Mouse (Mus musculus): ENCODE measurements at regions not wholly inside any gene's neighbourhood (a gene's known extent, or its start where the extent isn't known, plus 50 kb on each side); places are given as distances from the start of the nearest gene placed in this dataset.

DNA sequence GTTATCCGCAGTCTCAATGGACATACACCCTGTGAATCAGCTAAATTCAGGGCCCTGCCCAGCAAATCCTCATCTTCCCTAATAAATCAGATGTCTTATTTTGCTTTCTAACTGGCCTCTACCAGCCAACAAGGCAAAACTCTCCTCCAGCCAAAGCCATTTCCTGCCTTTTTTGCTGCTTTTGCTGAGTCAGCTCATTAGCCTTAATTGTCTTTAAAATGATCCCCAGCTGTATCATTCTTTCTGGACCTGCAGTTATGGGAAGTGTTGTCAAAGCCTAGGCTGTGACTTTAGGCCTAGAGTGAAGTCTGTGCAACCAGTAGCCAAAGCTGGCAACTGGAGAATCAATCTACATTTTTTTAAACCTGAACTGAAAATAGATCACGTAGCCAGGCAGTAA lies 81.4 kb downstream of the Mtpn start:
- no peaks in the 10 kb centered on the region for H3K27me3 ChIP-seq (ENCODE audit: insufficient read depth, low read length)
- peaks cover 56% of the 10 kb centered on the region for H3K9me3 ChIP-seq (ENCODE audit: low read length)
- H3K4me1 ChIP-seq (replicated peaks; ENCODE audit: low read depth, low read length), result no peaks in the 10 kb centered on the region
- H3K36me3 ChIP-seq (ENCODE audit: insufficient read depth, low read length), result no peaks in the 10 kb centered on the region
- TF ChIP-seq CTCF (conservative IDR thresholded peaks at IDR 0.05; ENCODE audit: low read length) (no peak), NANOG (IDR thresholded peaks at IDR 0.05; ENCODE audit: borderline replicate concordance, low read length) (no peak)
- H3K4me3 ChIP-seq (replicated peaks; ENCODE audit: low read length), result no peak overlapping the region

DNA sequence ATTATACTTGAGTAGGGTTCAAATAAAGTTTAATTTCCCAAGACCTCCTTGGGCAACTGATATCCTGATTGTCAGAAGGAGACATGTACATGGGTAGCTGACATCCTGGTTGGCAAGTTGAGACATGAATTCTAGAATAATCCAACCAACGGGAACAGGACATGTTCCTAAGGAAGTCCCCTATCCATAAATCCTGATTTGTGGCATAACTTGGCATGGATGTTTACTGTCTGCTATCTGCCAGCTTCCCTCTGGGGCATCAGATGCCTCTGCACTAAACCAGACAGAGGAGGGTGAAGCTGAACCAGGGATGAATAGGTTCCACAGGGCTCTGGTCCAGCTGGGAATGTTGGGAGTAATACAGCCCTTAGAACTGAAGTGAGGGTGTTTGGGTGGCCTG lies 94.7 kb downstream of the Mtpn start:
- no peaks in the 10 kb centered on the region for H3K9me3 ChIP-seq (ENCODE audit: low read length)
- no peaks in the 10 kb centered on the region for H3K4me1 ChIP-seq (replicated peaks; ENCODE audit: low read depth, low read length)
- no peaks in the 10 kb centered on the region for H3K27me3 ChIP-seq (ENCODE audit: insufficient read depth, low read length)
- no peaks in the 10 kb centered on the region for H3K36me3 ChIP-seq (ENCODE audit: insufficient read depth, low read length)
- TF ChIP-seq CTCF (conservative IDR thresholded peaks at IDR 0.05; ENCODE audit: low read length), result no peak
- no peak for TF ChIP-seq POU5F1 (IDR thresholded peaks at IDR 0.05; ENCODE audit: borderline replicate concordance, low read length)
- no peak for TF ChIP-seq NANOG (IDR thresholded peaks at IDR 0.05; ENCODE audit: borderline replicate concordance, low read length)
- H3K4me3 ChIP-seq (replicated peaks; ENCODE audit: low read length), result no peak overlapping the region

DNA sequence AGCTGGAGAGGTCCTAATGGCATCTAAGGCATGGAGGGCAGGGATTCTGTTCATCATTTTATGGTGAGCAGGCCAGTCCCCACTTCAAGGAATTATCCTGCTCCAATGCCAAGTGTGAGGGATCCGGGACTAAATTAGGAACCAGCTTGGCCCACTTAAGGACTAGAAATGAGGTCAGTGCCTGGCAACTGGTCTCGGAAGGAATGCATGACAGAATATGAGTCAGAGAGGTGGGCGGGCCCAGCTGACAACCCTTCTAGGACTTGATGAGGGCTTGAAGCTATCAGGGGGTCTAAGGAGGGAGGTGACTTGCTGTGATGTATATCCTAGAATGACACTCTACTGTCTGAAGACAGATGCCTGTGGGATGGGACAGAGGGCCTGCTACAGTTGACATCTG lies 100.4 kb upstream of the Fam180a start:
- H3K27me3 ChIP-seq (ENCODE audit: insufficient read depth, low read length), result 0 out of 2 replicates have a peak, but pooled peaks cover 2% of the 10 kb centered on the region
- H3K36me3 ChIP-seq (ENCODE audit: insufficient read depth, low read length), result no peaks in the 10 kb centered on the region
- 0 out of 2 replicates have a peak, but pooled peaks cover under 1% of the 10 kb centered on the region for H3K9me3 ChIP-seq (ENCODE audit: low read length)
- TF ChIP-seq NANOG (IDR thresholded peaks at IDR 0.05; ENCODE audit: borderline replicate concordance, low read length), result no peak
- TF ChIP-seq POU5F1 (IDR thresholded peaks at IDR 0.05; ENCODE audit: borderline replicate concordance, low read length), result no peak
- no peak for TF ChIP-seq CTCF (conservative IDR thresholded peaks at IDR 0.05; ENCODE audit: low read length)
- no peak overlapping the region for H3K4me3 ChIP-seq (replicated peaks; ENCODE audit: low read length)
- no peaks in the 10 kb centered on the region for H3K4me1 ChIP-seq (replicated peaks; ENCODE audit: low read depth, low read length)

DNA sequence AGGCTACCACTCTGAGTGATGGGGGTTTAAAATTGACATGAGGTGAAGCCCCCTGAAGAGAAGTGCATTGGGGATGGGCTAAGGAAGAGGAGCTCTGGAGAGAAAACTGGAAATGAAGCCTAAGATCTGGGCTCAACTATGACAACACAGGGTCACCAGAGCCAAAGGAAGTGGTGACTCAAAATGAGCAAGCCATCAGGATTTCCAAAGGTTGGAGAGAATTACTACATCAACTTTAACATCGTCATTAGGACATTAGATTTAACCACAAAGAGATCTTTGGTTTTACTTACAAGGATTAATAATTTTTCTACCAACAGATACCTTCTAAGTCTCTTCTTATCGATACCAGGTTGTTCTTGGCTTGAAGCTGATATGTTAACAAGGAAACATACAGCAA lies 98.6 kb upstream of the Fam180a start:
- Histone ChIP-seq H3K36me3 (ENCODE audit: insufficient read depth, low read length) (no peaks in the 10 kb centered on the region), H3K9me3 (ENCODE audit: low read length) (peaks cover 14% of the 10 kb centered on the region), H3K4me1 (replicated peaks; ENCODE audit: low read depth, low read length) (no peaks in the 10 kb centered on the region)

DNA sequence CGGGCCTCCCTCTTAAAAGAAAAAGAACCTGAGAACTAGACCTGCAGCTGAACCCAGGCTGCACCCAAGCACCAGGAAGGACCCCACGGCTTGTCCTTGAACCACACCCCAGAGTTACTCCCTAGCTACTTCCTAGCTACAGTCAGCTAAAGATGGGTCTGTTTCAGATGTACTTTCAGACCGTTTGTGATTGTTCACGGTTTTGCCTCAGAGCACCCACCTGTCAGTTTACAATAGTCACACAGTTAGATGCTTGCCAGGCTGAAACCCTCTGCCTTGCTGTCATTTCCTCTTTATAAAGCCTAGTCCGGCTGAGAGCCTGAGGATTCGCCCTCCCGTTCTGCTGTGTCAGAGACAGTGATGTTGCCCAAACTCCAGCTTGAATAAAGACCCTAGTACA lies 95.0 kb upstream of the Fam180a start:
- TF ChIP-seq NANOG (IDR thresholded peaks at IDR 0.05; ENCODE audit: borderline replicate concordance, low read length), result no peak
- TF ChIP-seq CTCF (conservative IDR thresholded peaks at IDR 0.05; ENCODE audit: low read length), result no peak
- TF ChIP-seq POU5F1 (IDR thresholded peaks at IDR 0.05; ENCODE audit: borderline replicate concordance, low read length), result no peak
- no peaks in the 10 kb centered on the region for H3K4me1 ChIP-seq (replicated peaks; ENCODE audit: low read depth, low read length)

More for the DNA sequence above, 98.6 kb upstream of the Fam180a start:
- H3K27me3 ChIP-seq (ENCODE audit: insufficient read depth, low read length), result 0 out of 2 replicates have a peak, but pooled peaks cover 2% of the 10 kb centered on the region
- TF ChIP-seq POU5F1 (IDR thresholded peaks at IDR 0.05; ENCODE audit: borderline replicate concordance, low read length) (no peak), CTCF (conservative IDR thresholded peaks at IDR 0.05; ENCODE audit: low read length) (no peak), NANOG (IDR thresholded peaks at IDR 0.05; ENCODE audit: borderline replicate concordance, low read length) (no peak)
- no peak overlapping the region for H3K4me3 ChIP-seq (replicated peaks; ENCODE audit: low read length)

DNA sequence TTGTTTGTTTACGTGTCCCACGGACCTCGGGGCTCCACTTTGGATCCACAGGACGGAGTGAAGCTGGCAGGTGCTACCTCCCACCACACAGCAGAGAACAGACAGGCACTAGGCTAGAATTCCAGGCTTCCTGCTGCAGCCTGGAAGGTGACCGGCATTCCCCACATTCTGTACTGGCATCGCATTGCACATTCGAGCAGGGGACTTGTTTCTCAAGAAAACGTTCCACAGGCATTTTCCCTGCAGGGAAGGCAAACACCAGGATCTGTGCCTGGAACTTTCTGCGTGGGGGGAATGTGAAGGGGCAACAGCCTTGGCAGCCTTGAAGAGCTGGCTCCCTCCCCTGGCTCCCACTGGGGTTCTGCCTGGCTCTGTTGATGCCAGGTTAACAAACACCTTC lies 79.1 kb upstream of the Fam180a start:
- Histone ChIP-seq H3K4me1 (replicated peaks; ENCODE audit: low read depth, low read length) (no peaks in the 10 kb centered on the region), H3K9me3 (ENCODE audit: low read length) (peaks cover 6% of the 10 kb centered on the region; the same call in 1 of the 2 replicates), H3K27me3 (ENCODE audit: insufficient read depth, low read length) (no peaks in the 10 kb centered on the region), H3K4me3 (replicated peaks; ENCODE audit: low read length) (no peak overlapping the region), H3K36me3 (ENCODE audit: insufficient read depth, low read length) (no peaks in the 10 kb centered on the region)
- TF ChIP-seq POU5F1 (IDR thresholded peaks at IDR 0.05; ENCODE audit: borderline replicate concordance, low read length), result no peak
- no peak for TF ChIP-seq CTCF (conservative IDR thresholded peaks at IDR 0.05; ENCODE audit: low read length)
- no peak for TF ChIP-seq NANOG (IDR thresholded peaks at IDR 0.05; ENCODE audit: borderline replicate concordance, low read length)

More for the DNA sequence above, 95.0 kb upstream of the Fam180a start:
- 0 out of 2 replicates have a peak, but pooled peaks cover 2% of the 10 kb centered on the region for H3K27me3 ChIP-seq (ENCODE audit: insufficient read depth, low read length)
- no peaks in the 10 kb centered on the region for H3K36me3 ChIP-seq (ENCODE audit: insufficient read depth, low read length)
- H3K9me3 ChIP-seq (ENCODE audit: low read length), result peaks cover 14% of the 10 kb centered on the region
- no peak overlapping the region for H3K4me3 ChIP-seq (replicated peaks; ENCODE audit: low read length)

DNA sequence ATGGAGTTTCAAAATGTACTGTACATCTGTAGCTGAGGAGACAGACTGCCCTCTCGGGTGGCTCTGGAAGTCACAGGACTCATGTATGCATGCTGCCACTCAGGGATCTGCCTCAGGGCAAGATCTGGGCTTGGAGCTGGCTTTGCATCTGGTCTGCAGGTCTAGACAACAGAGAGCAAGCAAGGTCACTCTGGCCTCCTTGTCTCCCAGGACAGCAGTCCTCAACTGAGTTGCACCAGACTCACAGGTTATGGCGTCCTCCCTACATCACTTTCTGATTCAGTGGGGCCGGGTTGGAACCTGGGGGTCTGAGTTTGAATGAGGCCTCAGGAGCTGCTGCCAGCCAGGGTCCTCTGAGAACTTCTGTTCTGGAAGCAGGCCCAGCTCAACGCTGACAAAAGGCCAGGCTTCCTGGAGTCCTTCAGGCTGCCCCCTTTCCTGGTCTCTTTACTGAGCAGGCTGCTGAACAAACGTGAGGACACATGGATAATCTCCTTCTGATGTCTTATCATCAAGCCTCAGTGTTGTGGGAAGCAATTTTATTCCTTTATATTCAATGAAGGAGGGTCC lies 77.5 kb upstream of the Fam180a start:
- TF ChIP-seq CTCF (conservative IDR thresholded peaks at IDR 0.05; ENCODE audit: low read length) (no peak), POU5F1 (IDR thresholded peaks at IDR 0.05; ENCODE audit: borderline replicate concordance, low read length) (no peak), NANOG (IDR thresholded peaks at IDR 0.05; ENCODE audit: borderline replicate concordance, low read length) (no peak)

DNA sequence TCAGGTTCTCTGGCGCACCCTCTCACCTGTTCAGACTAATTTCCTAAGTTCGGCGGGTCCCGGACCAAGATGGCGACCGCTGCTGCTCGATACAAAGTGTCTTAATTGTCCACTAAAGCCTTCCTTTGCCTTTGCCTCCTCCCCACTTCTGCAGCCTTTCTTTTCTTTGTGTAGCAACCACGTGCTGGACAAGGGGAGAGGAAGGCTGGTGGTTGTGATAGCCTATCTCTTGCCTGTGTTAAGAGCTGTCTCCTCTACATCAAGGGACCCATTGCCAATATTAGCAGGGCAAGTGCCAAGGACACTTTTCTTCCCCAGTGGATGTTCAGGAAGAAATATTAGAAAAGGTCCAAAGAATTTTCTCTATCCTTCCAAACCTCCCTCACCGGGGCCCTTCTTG lies 69.8 kb upstream of the Fam180a start:
- no peaks in the 10 kb centered on the region for H3K27me3 ChIP-seq (ENCODE audit: insufficient read depth, low read length)
- TF ChIP-seq NANOG (IDR thresholded peaks at IDR 0.05; ENCODE audit: borderline replicate concordance, low read length) (no peak), CTCF (conservative IDR thresholded peaks at IDR 0.05; ENCODE audit: low read length) (no peak), POU5F1 (IDR thresholded peaks at IDR 0.05; ENCODE audit: borderline replicate concordance, low read length) (no peak)

More for the DNA sequence above, 77.5 kb upstream of the Fam180a start:
- Histone ChIP-seq H3K36me3 (ENCODE audit: insufficient read depth, low read length) (no peaks in the 10 kb centered on the region), H3K4me3 (replicated peaks; ENCODE audit: low read length) (no peak overlapping the region), H3K9me3 (ENCODE audit: low read length) (peaks cover 17% of the 10 kb centered on the region), H3K4me1 (replicated peaks; ENCODE audit: low read depth, low read length) (no peaks in the 10 kb centered on the region), H3K27me3 (ENCODE audit: insufficient read depth, low read length) (no peaks in the 10 kb centered on the region)

DNA sequence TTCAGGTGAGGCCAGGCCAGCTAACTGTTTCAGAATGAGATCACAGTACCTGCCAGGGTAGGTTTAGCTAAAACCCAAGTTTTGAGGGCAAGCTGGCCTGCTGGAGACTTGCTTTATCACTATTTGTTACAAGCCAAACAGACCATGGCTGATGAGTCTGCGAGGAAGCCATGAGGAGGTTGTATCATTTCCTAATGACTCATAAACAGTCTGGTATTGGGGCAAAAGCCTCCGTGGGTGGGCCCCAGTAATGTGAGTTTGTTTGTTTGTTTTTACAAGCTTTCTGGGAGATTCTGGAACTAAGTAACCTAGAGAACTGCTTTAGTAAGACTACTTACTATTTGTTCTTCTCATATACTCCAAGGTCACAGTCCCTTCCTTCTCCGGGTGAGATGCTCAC lies 62.9 kb upstream of the Fam180a start:
- TF ChIP-seq CTCF (conservative IDR thresholded peaks at IDR 0.05; ENCODE audit: low read length) (no peak), NANOG (IDR thresholded peaks at IDR 0.05; ENCODE audit: borderline replicate concordance, low read length) (no peak), POU5F1 (IDR thresholded peaks at IDR 0.05; ENCODE audit: borderline replicate concordance, low read length) (no peak)

More for the DNA sequence above, 69.8 kb upstream of the Fam180a start:
- Histone ChIP-seq H3K36me3 (ENCODE audit: insufficient read depth, low read length) (no peaks in the 10 kb centered on the region), H3K4me1 (replicated peaks; ENCODE audit: low read depth, low read length) (no peaks in the 10 kb centered on the region), H3K9me3 (ENCODE audit: low read length) (peaks cover 37% of the 10 kb centered on the region), H3K4me3 (replicated peaks; ENCODE audit: low read length) (0 out of 2 replicates have a peak overlapping the region, but pooled peaks have one; percentile 20)

More for the DNA sequence above, 62.9 kb upstream of the Fam180a start:
- Histone ChIP-seq H3K9me3 (ENCODE audit: low read length) (no peaks in the 10 kb centered on the region), H3K27me3 (ENCODE audit: insufficient read depth, low read length) (no peaks in the 10 kb centered on the region), H3K36me3 (ENCODE audit: insufficient read depth, low read length) (no peaks in the 10 kb centered on the region), H3K4me1 (replicated peaks; ENCODE audit: low read depth, low read length) (no peaks in the 10 kb centered on the region), H3K4me3 (replicated peaks; ENCODE audit: low read length) (no peak overlapping the region)
